Mouse (Mus musculus) embryonic facial prominence, embryonic 10.5 days (tissue): ENCODE data around the gene Folr1. TPM values are rescaled to one million over a fixed set of nuclear protein-coding genes. Genes with fewer than 3 reads are reported as not detected.

Experiments used
- DNase-seq: peaks from one replicate; pipeline ENCODE4 v3.0.0-alpha.2; 2017; ENCODE audit warnings: low spot score
- H3K27ac ChIP-seq: fragments of 300-500 bp; sonication (generic); replicated peaks from 2 replicates; pipeline ENCODE4 v1.5.1; 2016; ENCODE audit warnings: mild to moderate bottlenecking
- H3K27me3 ChIP-seq: fragments of 300-500 bp; sonication (generic); replicated peaks from 2 replicates; pipeline ENCODE4 v1.6.1; 2016; ENCODE audit warnings: low read depth, mild to moderate bottlenecking; ENCODE audit not compliant: poor library complexity, severe bottlenecking
- H3K36me3 ChIP-seq: fragments of 300-500 bp; sonication (generic); replicated peaks from 2 replicates; pipeline ENCODE4 v1.6.1; 2016; ENCODE audit warnings: mild to moderate bottlenecking, moderate library complexity
- H3K4me1 ChIP-seq: fragments of 300-500 bp; sonication (generic); 2 replicates; pipeline ENCODE4 v1.6.1; 2016
- H3K4me3 ChIP-seq: fragments of 300-500 bp; sonication (generic); 2 replicates; pipeline ENCODE4 v1.5.1; 2016; ENCODE audit warnings: mild to moderate bottlenecking, moderate library complexity
- H3K9me3 ChIP-seq: fragments of 300-500 bp; sonication (generic); 2 replicates; pipeline ENCODE4 v1.6.1; 2016; ENCODE audit warnings: mild to moderate bottlenecking
- WGBS: fragments of 180-500 bp; shearing (Covaris S2); methylation state at CpG from one replicate; pipeline ENCODE4 v1.1.7; 2016; 5-methylcytosine and 5-hydroxymethylcytosine counted together
- polyA plus RNA-seq: library from polyadenylated mRNA; unstranded; fragments of >200 nt; fragmentation: Nextera tagmentation; extraction: Ambion mirVana; gene quantifications from 2 replicates; pipeline ENCODE4 v1.2.1, GENCODE M21; 2016

Gene Folr1
- 1.2 and 2.4 TPM in 2 replicates for polyA plus RNA-seq

DNA sequence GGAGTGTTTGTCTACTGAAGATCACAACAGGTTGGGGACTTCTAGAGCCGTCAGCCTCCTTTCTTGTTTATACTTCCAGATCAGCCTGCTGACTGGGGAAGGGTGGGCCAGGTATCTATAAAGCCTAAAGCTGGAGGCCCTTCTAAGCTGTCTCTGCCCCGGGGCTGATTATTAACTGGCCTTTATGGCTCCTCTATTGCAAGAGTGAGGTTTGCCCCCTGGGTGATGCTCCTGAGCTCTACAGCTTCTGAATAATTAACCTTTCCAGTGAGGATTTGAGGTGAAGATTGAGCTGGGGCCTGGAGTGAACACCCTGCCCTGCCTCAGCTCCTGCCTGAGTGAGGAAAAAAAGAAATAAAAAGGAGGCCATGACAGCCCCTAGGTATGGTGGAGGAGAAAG, at the start of gene Folr1:
Gene Folr1, minus strand, starts transcription at position 160 of the 400 bp plus-strand sequence.
- WGBS: 83% methylated on average over 2 of the region's 2 CpGs
- no peak within 1 kb of the TSS for H3K4me3 ChIP-seq
- no peaks in the 10 kb centered on the region for H3K36me3 ChIP-seq
- H3K9me3 ChIP-seq: no peaks in the 10 kb centered on the region
- DNase-seq: no peak
- no peak within 1 kb of the TSS for H3K27ac ChIP-seq
- no peaks in the 10 kb centered on the region for H3K27me3 ChIP-seq
- H3K4me1 ChIP-seq: peaks cover 7% of the 10 kb centered on the region; the same call in 1 of the 2 replicates

DNA sequence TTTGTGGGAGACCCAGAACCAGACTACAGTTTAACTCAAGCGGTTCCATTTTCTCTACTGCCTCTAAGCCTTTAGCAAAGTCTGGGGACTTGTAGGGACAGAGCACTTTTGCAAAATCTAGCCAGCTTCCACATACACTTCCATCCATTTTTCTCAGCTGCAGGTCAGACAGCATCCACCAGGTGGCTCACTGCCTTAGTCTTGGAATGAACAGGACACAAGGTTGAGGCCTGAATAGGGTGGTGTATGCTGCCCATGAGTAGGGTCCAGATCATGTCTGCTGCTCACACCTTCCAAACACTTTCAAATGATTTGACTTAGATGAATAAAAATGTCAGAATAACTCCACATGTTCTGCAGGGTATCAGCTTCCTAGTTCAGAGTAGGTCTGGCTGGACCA, 47.5 kb upstream of the Folr1 start:
- H3K4me1 ChIP-seq: no peaks in the 10 kb centered on the region
- H3K27ac ChIP-seq: no peak overlapping the region
- 20% methylated on average over 1 of the region's 1 CpGs for WGBS
- peak; percentile 68 for DNase-seq
- no peaks in the 10 kb centered on the region for H3K27me3 ChIP-seq
- H3K4me3 ChIP-seq: no peak overlapping the region
- no peaks in the 10 kb centered on the region for H3K9me3 ChIP-seq
- H3K36me3 ChIP-seq: peaks cover 24% of the 10 kb centered on the region

DNA sequence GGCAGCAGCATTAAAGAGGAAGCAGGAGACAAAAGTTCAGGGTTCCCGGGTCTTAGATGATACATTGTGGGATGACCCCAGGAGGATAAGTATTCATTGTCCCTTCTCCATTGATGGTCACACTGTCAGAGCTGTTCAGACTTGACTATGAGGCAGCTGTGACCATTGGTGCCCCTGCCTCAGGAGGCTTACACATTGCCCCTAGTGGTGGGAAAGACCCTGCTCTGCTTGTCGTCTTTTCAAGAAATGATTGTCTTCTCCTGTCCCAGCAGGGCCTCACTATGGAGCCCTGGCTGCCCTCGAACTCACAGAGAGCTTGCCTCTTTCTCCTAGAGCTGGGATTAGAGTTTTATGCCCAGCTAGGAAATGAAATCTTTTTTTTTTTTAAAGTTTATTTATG, 41.4 kb upstream of the Folr1 start:
- H3K27ac ChIP-seq: no peak overlapping the region
- peaks cover 75% of the 10 kb centered on the region for H3K36me3 ChIP-seq

DNA sequence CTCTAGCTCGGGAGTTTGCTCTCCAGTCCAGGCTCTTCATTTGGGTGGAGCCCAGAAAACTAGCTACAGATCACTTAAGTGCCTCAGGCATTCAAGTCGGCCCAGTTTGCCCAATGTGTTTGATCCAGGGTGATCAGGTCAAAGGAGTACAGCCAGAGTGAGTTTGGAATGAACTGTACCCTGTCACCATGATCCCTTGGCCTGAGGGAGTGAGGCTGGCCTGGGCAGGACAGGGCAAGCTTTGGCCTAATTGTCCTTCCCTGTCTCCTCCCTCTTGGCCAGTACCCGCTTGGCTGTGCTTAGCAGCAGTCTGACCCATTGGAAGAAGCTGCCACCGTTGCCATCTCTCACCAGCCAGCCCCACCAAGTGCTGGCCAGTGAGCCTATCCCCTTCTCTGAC, 39.5 kb upstream of the Folr1 start:
- DNase-seq: no peak
- H3K27ac ChIP-seq: no peak overlapping the region
- no peak overlapping the region for H3K4me3 ChIP-seq
- H3K27me3 ChIP-seq: no peaks in the 10 kb centered on the region
- WGBS: 72% methylated on average over 4 of the region's 4 CpGs
- H3K4me1 ChIP-seq: peaks cover 16% of the 10 kb centered on the region
- no peaks in the 10 kb centered on the region for H3K9me3 ChIP-seq
- H3K36me3 ChIP-seq: peaks cover 72% of the 10 kb centered on the region

More for the DNA sequence above, 41.4 kb upstream of the Folr1 start:
- DNase-seq: no peak
- Histone ChIP-seq H3K9me3 (no peaks in the 10 kb centered on the region), H3K27me3 (no peaks in the 10 kb centered on the region), H3K4me1 (peaks cover 5% of the 10 kb centered on the region), H3K4me3 (no peak overlapping the region)
- WGBS: 68% methylated on average over 3 of the region's 3 CpGs

DNA sequence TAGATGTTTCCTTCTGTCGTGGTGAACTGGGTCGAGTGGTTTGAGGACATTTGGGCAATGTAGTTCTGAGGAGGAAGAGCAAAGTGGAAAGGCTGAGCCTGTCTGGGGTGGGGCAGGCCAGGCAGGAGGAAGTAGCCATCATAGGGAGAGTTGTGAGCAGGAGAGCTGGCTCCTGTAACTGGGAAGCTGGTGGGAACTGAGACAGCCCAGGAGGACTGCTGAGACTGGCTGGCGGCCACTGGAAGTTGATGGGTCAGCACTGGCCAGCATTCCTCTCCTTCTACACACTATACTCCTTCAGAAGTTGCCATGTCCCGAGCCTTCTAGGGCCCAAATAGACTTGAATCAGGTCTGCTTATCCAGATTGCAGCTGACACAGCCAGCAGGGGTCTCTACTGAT, 37.8 kb upstream of the Folr1 start:
- Histone ChIP-seq H3K27me3 (no peaks in the 10 kb centered on the region), H3K4me3 (peak overlapping the region; percentile 3; the same call in 1 of the 2 replicates), H3K4me1 (peaks cover 21% of the 10 kb centered on the region), H3K36me3 (peaks cover 54% of the 10 kb centered on the region), H3K27ac (no peak overlapping the region), H3K9me3 (no peaks in the 10 kb centered on the region)
- 85% methylated on average over 4 of the region's 4 CpGs for WGBS
- DNase-seq: no peak

DNA sequence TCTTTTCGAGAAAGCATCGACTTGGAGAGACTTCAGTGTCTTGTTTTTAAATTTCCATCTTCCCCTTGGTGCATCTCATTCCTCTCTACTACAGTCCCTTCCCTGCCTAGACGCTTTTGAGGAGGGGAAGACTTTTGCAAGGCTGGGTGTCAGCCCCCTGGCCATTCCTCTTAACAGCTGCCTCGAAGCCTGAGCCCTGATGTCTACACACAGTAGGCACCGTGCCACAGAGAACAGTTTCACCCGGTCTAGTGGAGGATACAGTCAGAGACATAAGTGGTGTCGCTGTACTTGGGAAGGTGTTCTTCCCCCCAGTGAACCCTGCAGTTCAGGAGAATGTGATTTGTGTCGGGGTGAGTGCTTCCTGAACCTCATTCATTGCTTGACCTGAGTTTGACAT, 36.1 kb upstream of the Folr1 start:
- Histone ChIP-seq H3K27me3 (no peaks in the 10 kb centered on the region), H3K4me1 (peaks cover 21% of the 10 kb centered on the region), H3K27ac (peak overlapping the region; percentile 97), H3K36me3 (peaks cover 50% of the 10 kb centered on the region), H3K9me3 (no peaks in the 10 kb centered on the region), H3K4me3 (peak overlapping the region; percentile 82)
- 80% methylated on average over 8 of the region's 8 CpGs for WGBS
- no peak for DNase-seq

DNA sequence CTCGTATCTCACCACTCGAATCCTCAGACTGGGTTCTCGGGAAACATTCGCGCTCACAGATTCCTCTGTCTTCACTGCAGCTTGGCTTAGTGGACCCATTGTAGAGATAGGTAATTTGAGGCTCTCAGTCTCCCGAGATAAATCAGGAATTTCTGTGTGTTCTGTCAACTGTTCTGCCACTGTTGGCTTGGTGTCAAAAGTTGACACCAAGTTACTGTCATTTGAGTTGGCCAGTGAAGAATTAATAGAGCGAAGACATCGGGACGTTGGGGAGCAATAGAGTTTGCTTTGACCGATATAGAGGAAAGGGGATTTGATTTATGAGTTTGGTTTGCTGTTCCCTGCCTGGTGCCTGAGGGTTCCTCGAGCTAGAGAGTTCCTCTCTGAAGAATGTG, 35.7 kb upstream of the Folr1 start, which contains the start of gene Tomt:
Gene Tomt, minus strand, starts transcription at position 73 of the 395 bp plus-strand sequence.
- 21% methylated on average over 11 of the region's 11 CpGs for WGBS
- H3K9me3 ChIP-seq: no peaks in the 10 kb centered on the region
- peak within 1 kb of the TSS; percentile 97 for H3K27ac ChIP-seq
- no peak for DNase-seq
- H3K36me3 ChIP-seq: peaks cover 46% of the 10 kb centered on the region
- no peaks in the 10 kb centered on the region for H3K27me3 ChIP-seq
- peak within 1 kb of the TSS; percentile 82 for H3K4me3 ChIP-seq
- peaks cover 21% of the 10 kb centered on the region for H3K4me1 ChIP-seq

DNA sequence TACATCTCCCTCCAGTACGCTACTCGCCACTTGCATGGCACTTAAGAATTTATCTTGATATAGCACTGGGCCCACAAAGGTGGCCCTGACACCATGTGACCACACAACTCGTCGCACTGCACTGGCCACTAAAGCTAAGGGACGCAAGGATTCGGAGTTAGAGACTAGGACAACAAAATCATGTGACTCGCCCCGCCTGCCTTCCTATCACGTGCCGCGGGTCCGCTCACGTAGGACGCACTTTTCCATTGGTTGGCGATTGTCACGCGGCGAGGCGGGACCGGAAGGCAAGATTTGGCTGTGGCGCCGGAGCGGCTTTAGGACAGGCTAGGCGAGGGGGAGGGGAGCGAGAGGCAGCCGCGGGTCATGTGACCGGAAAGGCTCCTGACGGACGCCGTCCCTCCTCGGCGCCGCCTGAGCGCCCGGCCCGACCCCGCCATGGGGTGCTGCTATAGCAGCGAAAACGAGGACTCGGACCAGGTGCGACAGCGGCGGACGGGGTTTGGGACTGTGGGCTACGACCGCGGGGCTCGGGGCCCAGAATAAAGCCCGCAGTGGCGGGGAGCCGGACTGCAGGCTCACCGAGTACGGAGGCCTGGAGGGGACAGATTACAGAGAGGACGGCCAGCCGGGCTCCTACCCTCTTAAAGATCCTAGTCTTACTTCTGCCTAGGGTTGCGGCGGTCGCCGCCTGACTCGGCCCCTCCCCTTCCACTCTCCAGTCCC, 35.1 kb upstream of the Folr1 start, which contains the start of gene Lamtor1:
Gene Lamtor1, plus strand, starts transcription at position 344 of the 726 bp plus-strand sequence.
- WGBS: under 1% methylated on average over 61 of the region's 61 CpGs

DNA sequence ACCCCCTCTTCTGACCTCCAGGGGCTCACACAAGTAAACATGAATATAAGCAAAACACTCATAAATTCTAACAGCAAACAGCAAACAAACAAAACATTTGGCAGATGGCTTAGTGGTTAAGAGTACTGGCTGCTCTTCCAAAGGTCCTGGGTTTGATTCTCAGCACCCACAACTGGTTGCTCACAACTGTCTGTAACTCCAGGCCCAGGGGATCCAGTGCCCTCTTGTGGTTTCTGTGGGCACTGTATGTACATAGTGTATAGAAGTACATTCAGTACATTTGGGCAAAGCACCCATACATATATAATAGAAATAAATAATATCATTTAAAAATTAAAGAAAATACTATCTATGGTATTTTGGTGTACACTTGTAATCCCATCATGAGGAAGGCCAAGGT, 32.3 kb upstream of the Folr1 start:
- H3K27ac ChIP-seq: no peak overlapping the region
- H3K36me3 ChIP-seq: peaks cover 45% of the 10 kb centered on the region
- no peaks in the 10 kb centered on the region for H3K9me3 ChIP-seq
- peaks cover 32% of the 10 kb centered on the region for H3K4me1 ChIP-seq
- no peak overlapping the region for H3K4me3 ChIP-seq
- no peak for DNase-seq
- no peaks in the 10 kb centered on the region for H3K27me3 ChIP-seq

More for the DNA sequence above, 35.1 kb upstream of the Folr1 start, which contains the start of gene Lamtor1:
- DNase-seq: peak; percentile 100
- peaks cover 46% of the 10 kb centered on the region for H3K36me3 ChIP-seq
- H3K4me3 ChIP-seq: peak within 1 kb of the TSS; percentile 82
- peak within 1 kb of the TSS; percentile 97 for H3K27ac ChIP-seq
- no peaks in the 10 kb centered on the region for H3K9me3 ChIP-seq
- no peaks in the 10 kb centered on the region for H3K27me3 ChIP-seq
- H3K4me1 ChIP-seq: peaks cover 26% of the 10 kb centered on the region

DNA sequence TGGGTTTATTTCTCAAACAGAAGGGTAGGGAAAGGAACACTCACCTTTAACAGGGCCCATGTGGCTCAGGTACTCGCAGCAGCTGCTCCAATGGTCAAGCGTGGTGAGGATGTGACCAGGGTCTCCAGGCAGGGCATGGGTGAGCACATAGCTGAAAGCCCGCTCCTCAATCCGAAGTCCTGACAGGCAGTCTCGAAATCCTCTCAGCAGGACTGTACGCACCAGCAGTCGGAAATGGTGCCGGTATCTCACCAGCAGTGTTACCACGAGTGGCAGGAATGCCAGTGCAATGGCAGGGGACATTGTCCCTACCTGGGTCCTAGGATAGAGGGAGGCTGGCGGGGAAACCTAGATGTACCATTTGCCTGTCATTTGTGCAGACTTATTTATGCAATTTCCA, 31.4 kb upstream of the Folr1 start:
- peaks cover 46% of the 10 kb centered on the region for H3K36me3 ChIP-seq
- no peak for DNase-seq
- peaks cover 31% of the 10 kb centered on the region for H3K4me1 ChIP-seq
- no peak overlapping the region for H3K4me3 ChIP-seq
- no peaks in the 10 kb centered on the region for H3K27me3 ChIP-seq
- no peak overlapping the region for H3K27ac ChIP-seq
- H3K9me3 ChIP-seq: no peaks in the 10 kb centered on the region
- WGBS: 95% methylated on average over 10 of the region's 10 CpGs

DNA sequence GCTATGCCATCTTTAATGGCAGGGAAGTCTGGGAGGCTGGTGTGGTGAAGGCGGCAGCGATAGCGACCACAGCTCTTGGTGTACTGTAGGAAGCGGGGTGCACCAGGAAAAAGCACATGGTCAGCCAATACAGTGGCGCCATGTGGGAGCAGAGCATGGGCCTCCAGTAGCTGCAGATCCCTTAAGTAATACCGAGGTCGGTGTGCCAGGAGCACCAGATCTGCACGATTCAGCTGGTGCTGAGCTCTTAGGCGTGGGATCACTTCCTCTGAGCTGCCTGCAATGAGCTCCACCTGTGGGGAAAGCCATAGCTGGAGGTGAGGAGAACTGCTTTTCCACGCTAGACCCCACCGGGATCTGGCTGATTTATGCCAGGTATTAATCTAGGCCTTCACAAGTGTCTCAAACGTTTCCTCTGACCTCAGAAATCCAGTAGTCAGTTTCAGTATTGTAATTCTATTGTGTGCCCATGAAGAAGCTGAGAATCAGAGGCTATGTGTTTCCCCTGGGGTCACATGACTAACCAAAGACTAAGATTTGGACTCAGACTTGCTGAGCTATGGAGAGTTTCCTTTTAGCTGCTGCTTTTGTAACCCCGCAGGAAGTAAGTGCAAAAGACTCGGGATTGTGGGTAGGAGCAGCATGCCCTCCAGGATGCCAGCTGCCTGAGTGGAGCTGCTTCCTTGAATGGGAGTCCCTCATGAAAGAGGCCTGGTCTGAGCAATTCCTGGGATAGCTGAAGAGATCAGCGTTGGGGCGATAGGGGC, 29.9 kb upstream of the Folr1 start:
- peaks cover 24% of the 10 kb centered on the region for H3K4me1 ChIP-seq
- WGBS: 90% methylated on average over 16 of the region's 16 CpGs
- peaks cover 46% of the 10 kb centered on the region for H3K36me3 ChIP-seq
- no peaks in the 10 kb centered on the region for H3K9me3 ChIP-seq
- no peak for DNase-seq
- H3K27ac ChIP-seq: 0 out of 2 replicates have a peak overlapping the region, but pooled peaks have one; percentile 24
- H3K27me3 ChIP-seq: no peaks in the 10 kb centered on the region
- H3K4me3 ChIP-seq: no peak overlapping the region

DNA sequence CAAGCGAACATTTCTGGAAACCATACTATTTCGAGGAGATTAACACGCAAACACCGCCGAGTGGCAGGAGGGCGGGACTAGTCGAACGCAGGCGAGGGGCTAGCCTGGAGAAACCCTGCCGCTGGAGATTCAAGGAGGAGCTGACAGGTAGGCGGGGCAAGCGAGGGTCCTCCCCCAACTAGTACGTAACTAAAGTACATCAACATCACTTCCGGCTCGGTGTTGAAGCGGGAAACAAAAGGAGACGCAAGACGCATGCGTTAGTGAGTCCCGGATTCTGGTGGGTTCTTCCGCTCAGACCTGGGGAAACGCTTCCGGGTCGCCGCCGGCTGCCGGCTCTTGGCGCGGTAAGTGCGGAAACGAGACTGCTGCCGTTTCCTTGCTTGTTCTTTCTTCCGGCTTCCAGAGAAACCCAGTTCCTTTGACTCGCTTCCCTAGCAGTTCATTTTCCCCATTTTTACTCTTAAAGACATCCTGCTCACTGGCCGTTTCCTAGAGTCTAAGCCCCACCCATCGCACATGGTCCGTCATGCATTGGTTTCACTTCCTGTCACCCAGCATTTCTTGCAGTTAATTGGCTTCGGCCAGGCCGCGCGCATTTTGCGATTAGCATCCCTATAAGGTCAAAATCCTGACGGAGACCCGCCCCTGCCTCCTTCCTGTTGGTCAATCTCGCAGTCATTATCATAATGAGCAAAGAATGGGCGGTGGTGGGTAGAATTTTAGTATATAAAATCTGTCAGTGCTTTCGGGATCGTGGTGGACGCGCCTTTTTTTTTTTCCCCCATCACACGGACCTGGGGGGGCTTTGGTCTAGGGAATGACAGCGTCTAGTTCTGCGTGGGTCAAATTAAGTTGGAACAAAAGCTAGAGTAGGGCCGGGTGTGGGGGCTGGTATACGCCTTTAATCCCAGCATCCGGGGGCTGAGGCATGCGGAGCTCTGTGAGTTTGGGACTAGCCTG, 25.8 kb upstream of the Folr1 start:
- Histone ChIP-seq H3K36me3 (peaks cover 33% of the 10 kb centered on the region), H3K9me3 (no peaks in the 10 kb centered on the region), H3K27ac (peak overlapping the region; percentile 95), H3K4me1 (peaks cover 20% of the 10 kb centered on the region), H3K27me3 (no peaks in the 10 kb centered on the region), H3K4me3 (peak overlapping the region; percentile 68)
- DNase-seq: peak; percentile 96
- WGBS: under 1% methylated on average over 57 of the region's 57 CpGs
